Mouse (Mus musculus): ENCODE data around the gene Nlk.

GRCm38 (mm10) chr11:78550168-78551058 lies 146.8 kb downstream of the Nlk start, which contains the start of gene Tmem97:
- TF ChIP-seq CTCF (IDR thresholded peaks at IDR 0.05; ENCODE audit: control insufficient read depth, insufficient read depth, low read length) (0 out of 2 replicates have a peak, but pooled peaks have one; percentile 3), POLR2A (IDR thresholded peaks at IDR 0.05; ENCODE audit: borderline replicate concordance, control insufficient read depth, low read depth, low read length) (peak; percentile 54)

Measured in bone marrow, adult 2 months (tissue).